Mouse (Mus musculus): ENCODE measurements around the gene Rptor. TPM values are rescaled to one million over a fixed set of nuclear protein-coding genes. Genes with fewer than 3 reads are reported as not detected.

The Rptor gene
- polyA plus RNA-seq, 1 experiment from 2014 or later = 12.7 TPM

DNA sequence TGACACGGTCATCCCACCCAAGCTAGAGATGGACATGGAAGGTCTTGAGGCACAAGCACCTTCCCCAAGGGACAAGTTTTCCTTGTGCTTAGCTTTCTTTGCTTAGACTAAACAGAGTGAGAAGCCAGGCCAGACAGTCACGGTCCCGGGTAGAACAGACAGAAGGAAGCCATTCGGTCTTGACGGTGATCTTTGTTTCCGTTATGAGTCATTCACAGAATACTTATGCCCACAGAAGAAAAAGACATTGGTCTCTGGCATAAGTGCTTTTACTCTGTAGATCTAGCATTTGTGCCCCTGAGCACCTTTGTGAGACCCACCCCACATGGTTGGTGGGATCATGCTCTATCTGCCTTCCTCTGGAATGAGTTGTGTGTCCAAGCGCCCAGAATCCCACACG, 203.8 kb downstream of the Rptor start:
- H3K4me2 ChIP-seq (replicated peaks; ENCODE audit: low read depth, low read length) = no peak overlapping the region
- no peak for ATAC-seq (ENCODE audit: insufficient number of reproducible peaks, insufficient read depth, low FRiP score, low read depth)
- H3K4me1 ChIP-seq (ENCODE audit: control insufficient read depth, insufficient read depth, low read length) = peaks cover 7% of the 10 kb centered on the region
- H3K4me3 ChIP-seq (ENCODE audit: low read depth, low read length) = no peak overlapping the region
- H3K9ac ChIP-seq (replicated peaks; ENCODE audit: low read depth, low read length) = no peak overlapping the region
- H3K27ac ChIP-seq (ENCODE audit: low read length) = no peak overlapping the region
- H3K9me3 ChIP-seq (ENCODE audit: control insufficient read depth, low read depth, low read length) = no peaks in the 10 kb centered on the region
- H3K27me3 ChIP-seq (ENCODE audit: control insufficient read depth, insufficient read depth, low read length) = no peaks in the 10 kb centered on the region
- H3K36me3 ChIP-seq (ENCODE audit: control insufficient read depth, insufficient read depth, low read length) = no peaks in the 10 kb centered on the region; the same call in 1 of the 2 replicates
- WGBS = 91% methylated on average over 8 of the region's 8 CpGs

DNA sequence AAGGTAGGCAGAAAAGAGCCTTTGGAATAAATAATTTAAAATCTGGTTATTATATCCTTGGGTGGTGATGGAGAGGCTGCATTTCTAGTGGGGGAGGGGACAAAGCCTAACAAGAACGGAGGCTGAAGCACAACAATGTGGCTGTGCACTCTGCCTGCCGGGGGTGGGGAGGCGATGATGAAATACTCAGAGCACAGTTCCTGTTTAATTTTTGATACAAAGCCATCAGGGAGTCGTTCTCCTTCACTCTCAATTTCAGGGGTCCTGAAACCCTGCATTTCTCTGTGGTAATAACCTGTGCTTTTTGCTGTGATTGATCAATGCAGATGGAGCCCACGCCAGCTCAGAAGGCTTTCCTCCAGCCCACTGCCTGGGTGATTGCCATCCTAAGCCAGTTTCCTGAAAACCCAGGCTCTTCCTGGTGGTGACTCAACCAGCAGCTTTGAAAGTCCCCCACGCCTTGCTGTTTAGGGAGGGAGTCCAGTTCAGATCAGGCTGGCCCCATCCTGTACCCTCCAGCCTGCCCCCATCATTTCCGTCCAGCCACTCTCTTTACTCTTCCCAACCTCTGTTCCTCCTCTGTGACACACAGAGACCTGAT, 204.8 kb downstream of the Rptor start:
- no peaks in the 10 kb centered on the region for H3K9me3 ChIP-seq (ENCODE audit: control insufficient read depth, low read depth, low read length)
- H3K36me3 ChIP-seq (ENCODE audit: control insufficient read depth, insufficient read depth, low read length) = peaks cover 5% of the 10 kb centered on the region
- no peak overlapping the region for H3K4me3 ChIP-seq (ENCODE audit: low read depth, low read length)
- no peaks in the 10 kb centered on the region for H3K27me3 ChIP-seq (ENCODE audit: control insufficient read depth, insufficient read depth, low read length)
- H3K4me1 ChIP-seq (ENCODE audit: control insufficient read depth, insufficient read depth, low read length) = peaks cover 7% of the 10 kb centered on the region
- no peak for ATAC-seq (ENCODE audit: insufficient number of reproducible peaks, insufficient read depth, low FRiP score, low read depth)
- no peak overlapping the region for H3K9ac ChIP-seq (replicated peaks; ENCODE audit: low read depth, low read length)
- 79% methylated on average over 7 of the region's 7 CpGs for WGBS
- no peak overlapping the region for H3K27ac ChIP-seq (ENCODE audit: low read length)
- H3K4me2 ChIP-seq (replicated peaks; ENCODE audit: low read depth, low read length) = no peak overlapping the region

DNA sequence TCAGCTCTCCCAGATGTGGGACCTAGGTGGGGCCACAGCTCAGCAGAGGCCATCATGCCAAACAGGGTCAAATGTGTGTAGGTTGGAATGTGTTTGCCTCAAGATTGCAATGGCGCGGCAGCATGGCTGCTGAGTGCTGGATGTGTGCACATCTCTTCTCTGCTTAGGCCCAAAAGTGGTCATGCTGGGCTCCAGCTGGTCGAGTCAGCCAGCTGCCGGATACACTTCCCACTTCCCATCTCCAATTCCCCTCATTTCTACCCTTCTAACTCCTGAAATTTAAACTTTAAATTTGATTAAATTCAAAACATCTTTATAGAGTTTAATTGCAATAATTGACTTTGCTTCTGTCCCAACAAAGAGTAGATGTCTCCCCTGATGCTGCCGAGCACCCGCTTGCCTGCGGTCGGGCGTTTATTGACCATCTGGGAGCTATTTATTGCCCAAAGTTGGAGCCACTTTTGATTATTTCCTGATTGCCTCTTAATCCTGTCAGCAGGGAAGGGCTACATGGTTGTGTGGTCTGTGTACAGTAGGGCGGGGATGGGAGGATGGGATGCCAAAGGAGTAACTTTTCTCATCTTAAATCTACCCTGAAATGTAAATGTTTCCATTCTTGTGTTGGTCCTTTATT, 206.1 kb downstream of the Rptor start:
- Histone ChIP-seq H3K36me3 (ENCODE audit: control insufficient read depth, insufficient read depth, low read length) (peaks cover 6% of the 10 kb centered on the region), H3K9me3 (ENCODE audit: control insufficient read depth, low read depth, low read length) (no peaks in the 10 kb centered on the region), H3K9ac (replicated peaks; ENCODE audit: low read depth, low read length) (no peak overlapping the region), H3K27me3 (ENCODE audit: control insufficient read depth, insufficient read depth, low read length) (no peaks in the 10 kb centered on the region), H3K27ac (ENCODE audit: low read length) (no peak overlapping the region), H3K4me2 (replicated peaks; ENCODE audit: low read depth, low read length) (no peak overlapping the region), H3K4me3 (ENCODE audit: low read depth, low read length) (no peak overlapping the region), H3K4me1 (ENCODE audit: control insufficient read depth, insufficient read depth, low read length) (peaks cover 7% of the 10 kb centered on the region)
- 87% methylated on average over 10 of the region's 10 CpGs for WGBS
- ATAC-seq (ENCODE audit: insufficient number of reproducible peaks, insufficient read depth, low FRiP score, low read depth) = no peak

DNA sequence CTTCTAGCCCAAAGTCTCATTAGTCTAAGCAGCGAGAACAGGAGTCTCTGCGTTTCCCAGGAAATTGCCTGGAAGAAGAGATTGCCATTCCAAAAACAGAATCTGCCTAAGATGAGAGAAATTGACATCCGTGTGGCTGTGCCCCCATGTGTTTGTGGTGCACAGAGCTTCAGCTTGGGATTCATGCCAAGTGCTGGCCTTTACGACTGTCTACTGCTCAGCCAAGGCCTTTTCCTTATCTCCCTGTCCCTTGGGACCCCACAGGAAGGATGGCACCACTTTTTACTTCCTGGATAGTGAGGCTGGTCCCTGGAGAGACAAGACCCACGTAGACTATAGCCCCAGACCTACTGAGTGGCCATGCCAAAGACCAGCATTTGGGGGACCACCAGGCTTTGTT, 206.6 kb downstream of the Rptor start:
- Histone ChIP-seq H3K4me2 (replicated peaks; ENCODE audit: low read depth, low read length) (no peak overlapping the region), H3K27me3 (ENCODE audit: control insufficient read depth, insufficient read depth, low read length) (no peaks in the 10 kb centered on the region), H3K36me3 (ENCODE audit: control insufficient read depth, insufficient read depth, low read length) (peaks cover 6% of the 10 kb centered on the region), H3K4me3 (ENCODE audit: low read depth, low read length) (no peak overlapping the region), H3K4me1 (ENCODE audit: control insufficient read depth, insufficient read depth, low read length) (peaks cover 7% of the 10 kb centered on the region), H3K9ac (replicated peaks; ENCODE audit: low read depth, low read length) (no peak overlapping the region), H3K27ac (ENCODE audit: low read length) (no peak overlapping the region), H3K9me3 (ENCODE audit: control insufficient read depth, low read depth, low read length) (no peaks in the 10 kb centered on the region)
- ATAC-seq (ENCODE audit: insufficient number of reproducible peaks, insufficient read depth, low FRiP score, low read depth) = no peak
- WGBS = 85% methylated on average over 5 of the region's 5 CpGs

DNA sequence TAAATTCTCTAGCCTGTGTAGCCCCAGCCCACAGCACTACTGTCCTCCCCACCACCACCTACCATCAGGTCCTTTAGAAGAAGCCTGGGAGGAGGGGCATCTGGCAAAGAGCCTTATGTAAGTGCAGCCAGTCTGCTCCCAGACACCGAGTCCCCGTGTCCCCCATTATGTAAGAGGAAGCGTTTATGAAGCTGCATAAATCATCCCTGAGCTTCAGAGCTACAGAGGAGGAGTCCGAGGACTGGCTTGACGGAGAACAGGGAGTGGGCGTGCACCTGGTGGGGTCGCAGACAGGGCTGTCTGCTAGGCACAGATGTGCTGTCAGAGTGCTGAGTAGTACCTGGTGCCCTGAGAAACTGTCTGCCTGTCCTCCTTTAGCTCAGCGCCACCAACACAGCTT, 208.3 kb downstream of the Rptor start:
- H3K27me3 ChIP-seq (ENCODE audit: control insufficient read depth, insufficient read depth, low read length) = no peaks in the 10 kb centered on the region
- peaks cover 7% of the 10 kb centered on the region for H3K4me1 ChIP-seq (ENCODE audit: control insufficient read depth, insufficient read depth, low read length)
- no peak overlapping the region for H3K27ac ChIP-seq (ENCODE audit: low read length)
- peaks cover 6% of the 10 kb centered on the region for H3K36me3 ChIP-seq (ENCODE audit: control insufficient read depth, insufficient read depth, low read length)
- WGBS = 35% methylated on average over 8 of the region's 8 CpGs
- ATAC-seq (ENCODE audit: insufficient number of reproducible peaks, insufficient read depth, low FRiP score, low read depth) = 0 out of 2 replicates have a peak, but pooled peaks have one; percentile 14
- H3K9me3 ChIP-seq (ENCODE audit: control insufficient read depth, low read depth, low read length) = no peaks in the 10 kb centered on the region
- H3K4me2 ChIP-seq (replicated peaks; ENCODE audit: low read depth, low read length) = no peak overlapping the region
- H3K4me3 ChIP-seq (ENCODE audit: low read depth, low read length) = no peak overlapping the region
- H3K9ac ChIP-seq (replicated peaks; ENCODE audit: low read depth, low read length) = no peak overlapping the region

DNA sequence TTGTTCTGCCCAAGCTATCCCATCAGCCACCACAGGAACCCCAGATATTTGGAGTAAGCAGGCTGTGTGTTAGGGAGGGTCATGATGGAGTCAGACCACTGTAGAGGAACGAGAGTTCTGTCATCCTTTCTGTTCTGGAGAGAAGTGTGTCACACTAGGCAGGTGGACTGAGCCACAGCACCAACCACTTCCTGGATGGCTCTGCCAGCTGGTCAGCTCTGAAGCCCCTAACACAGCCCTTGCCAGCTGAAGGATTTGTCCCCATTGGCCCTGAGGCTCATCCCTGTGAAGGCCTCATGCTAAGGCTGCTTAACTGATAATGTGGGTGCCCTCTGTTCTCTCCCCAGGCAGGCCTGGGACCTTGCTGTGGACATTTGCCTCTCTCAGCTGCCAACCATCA, 208.9 kb downstream of the Rptor start:
- no peak overlapping the region for H3K27ac ChIP-seq (ENCODE audit: low read length)
- no peak for ATAC-seq (ENCODE audit: insufficient number of reproducible peaks, insufficient read depth, low FRiP score, low read depth)
- H3K4me1 ChIP-seq (ENCODE audit: control insufficient read depth, insufficient read depth, low read length) = peaks cover 7% of the 10 kb centered on the region
- WGBS = 76% methylated on average over 1 of the region's 1 CpGs
- H3K36me3 ChIP-seq (ENCODE audit: control insufficient read depth, insufficient read depth, low read length) = peaks cover 6% of the 10 kb centered on the region
- no peak overlapping the region for H3K4me3 ChIP-seq (ENCODE audit: low read depth, low read length)
- no peak overlapping the region for H3K4me2 ChIP-seq (replicated peaks; ENCODE audit: low read depth, low read length)
- H3K9me3 ChIP-seq (ENCODE audit: control insufficient read depth, low read depth, low read length) = no peaks in the 10 kb centered on the region
- no peaks in the 10 kb centered on the region for H3K27me3 ChIP-seq (ENCODE audit: control insufficient read depth, insufficient read depth, low read length)
- no peak overlapping the region for H3K9ac ChIP-seq (replicated peaks; ENCODE audit: low read depth, low read length)

DNA sequence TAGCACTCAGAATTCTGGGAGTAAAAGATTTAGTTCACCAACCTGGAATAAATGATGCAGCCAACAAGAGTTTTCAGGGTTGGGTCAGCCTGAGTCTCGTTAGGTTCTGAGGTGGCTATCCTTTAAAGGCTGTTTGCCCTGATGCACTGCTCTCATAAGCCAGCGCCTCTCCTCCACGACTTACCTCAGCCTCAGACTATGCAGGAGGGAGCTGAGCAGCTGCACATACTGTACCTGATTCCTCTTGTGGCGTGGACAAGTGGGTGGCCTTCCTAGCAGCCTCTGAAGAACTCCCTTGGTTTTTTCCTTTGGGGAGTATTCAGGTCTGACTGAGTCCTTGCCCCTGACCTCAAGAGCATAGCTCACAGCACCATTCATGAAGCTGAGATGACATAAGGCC, 209.4 kb downstream of the Rptor start:
- Histone ChIP-seq H3K4me1 (ENCODE audit: control insufficient read depth, insufficient read depth, low read length) (peaks cover 5% of the 10 kb centered on the region; the same call in 1 of the 2 replicates), H3K36me3 (ENCODE audit: control insufficient read depth, insufficient read depth, low read length) (peaks cover 6% of the 10 kb centered on the region), H3K27me3 (ENCODE audit: control insufficient read depth, insufficient read depth, low read length) (no peaks in the 10 kb centered on the region), H3K9ac (replicated peaks; ENCODE audit: low read depth, low read length) (no peak overlapping the region), H3K4me3 (ENCODE audit: low read depth, low read length) (no peak overlapping the region), H3K9me3 (ENCODE audit: control insufficient read depth, low read depth, low read length) (no peaks in the 10 kb centered on the region), H3K4me2 (replicated peaks; ENCODE audit: low read depth, low read length) (no peak overlapping the region), H3K27ac (ENCODE audit: low read length) (no peak overlapping the region)
- no peak for ATAC-seq (ENCODE audit: insufficient number of reproducible peaks, insufficient read depth, low FRiP score, low read depth)
- 90% methylated on average over 4 of the region's 4 CpGs for WGBS

DNA sequence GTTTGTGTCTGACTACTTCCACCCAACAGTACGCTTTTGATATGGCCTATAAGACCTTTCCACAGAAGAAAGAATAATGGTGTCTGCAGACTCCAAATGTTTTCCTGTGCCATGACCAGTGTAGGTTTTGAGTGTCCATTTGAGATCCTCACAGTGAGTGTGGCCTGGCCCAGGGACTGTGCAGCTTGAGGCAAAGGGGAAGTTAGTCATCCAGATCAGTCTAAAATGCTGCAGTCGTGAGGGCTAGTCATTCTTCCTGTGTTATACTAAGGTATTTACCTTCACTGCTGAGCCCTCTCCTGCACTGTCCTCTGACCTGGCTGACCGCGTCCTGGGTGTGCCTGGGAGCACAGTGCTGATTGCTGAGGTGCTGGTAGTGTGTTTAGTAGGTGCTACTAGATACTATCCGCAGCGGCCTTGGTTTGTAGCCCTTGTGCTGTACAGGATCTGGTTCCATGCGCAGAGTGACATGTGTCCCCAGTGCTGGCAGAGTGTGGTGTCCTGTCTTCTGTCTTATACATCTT, 211.4 kb downstream of the Rptor start:
- no peaks in the 10 kb centered on the region for H3K27me3 ChIP-seq (ENCODE audit: control insufficient read depth, insufficient read depth, low read length)
- H3K4me1 ChIP-seq (ENCODE audit: control insufficient read depth, insufficient read depth, low read length) = peaks cover 5% of the 10 kb centered on the region; the same call in 1 of the 2 replicates
- no peak for ATAC-seq (ENCODE audit: insufficient number of reproducible peaks, insufficient read depth, low FRiP score, low read depth)
- no peak overlapping the region for H3K4me3 ChIP-seq (ENCODE audit: low read depth, low read length)
- 86% methylated on average over 7 of the region's 7 CpGs for WGBS
- no peaks in the 10 kb centered on the region for H3K9me3 ChIP-seq (ENCODE audit: control insufficient read depth, low read depth, low read length)
- H3K27ac ChIP-seq (ENCODE audit: low read length) = no peak overlapping the region
- no peak overlapping the region for H3K9ac ChIP-seq (replicated peaks; ENCODE audit: low read depth, low read length)
- H3K36me3 ChIP-seq (ENCODE audit: control insufficient read depth, insufficient read depth, low read length) = peaks cover 6% of the 10 kb centered on the region; the same call in 1 of the 2 replicates
- no peak overlapping the region for H3K4me2 ChIP-seq (replicated peaks; ENCODE audit: low read depth, low read length)
